Mouse (Mus musculus) small intestine, adult 2 months (tissue): ENCODE results near the gene Rrp8. TPM values are rescaled to one million over a fixed set of nuclear protein-coding genes. Genes with fewer than 3 reads are reported as not detected.
A peak's percentile ranks its signal among the peaks of the same experiment; 100 is the strongest.
"Not testable (repeated sequence)": the region's sequence is repeated elsewhere in the genome, so short reads cannot be mapped to it uniquely, and the experiment has no call there.

Source experiments
- H3K27ac ChIP-seq: fragments of 200-500 bp; 2 replicates; pipeline ENCODE4 v1.5.1; 2012; ENCODE audit warnings: low read depth, low read length, control low read depth, inconsistent platforms; ENCODE audit not compliant: insufficient read depth
- H3K27me3 ChIP-seq: fragments of 200-500 bp; 2 replicates; pipeline ENCODE4 v1.6.1; 2012; ENCODE audit warnings: mild to moderate bottlenecking, moderate library complexity, low read length, inconsistent platforms; ENCODE audit not compliant: control insufficient read depth, insufficient read depth
- H3K36me3 ChIP-seq: fragments of 200-500 bp; 2 replicates; pipeline ENCODE4 v1.6.1; 2012; ENCODE audit warnings: mild to moderate bottlenecking, low read length, control low read depth, inconsistent platforms; ENCODE audit not compliant: control insufficient read depth, insufficient read depth
- H3K4me1 ChIP-seq: fragments of 200-500 bp; 2 replicates; pipeline ENCODE4 v1.6.1; 2012; ENCODE audit warnings: low read length, inconsistent platforms, mixed read lengths; ENCODE audit not compliant: control insufficient read depth, insufficient read depth, insufficient read length
- H3K4me3 ChIP-seq: fragments of 200-500 bp; 2 replicates; pipeline ENCODE4 v1.5.1; 2012; ENCODE audit warnings: low read depth, mild to moderate bottlenecking, control low read depth, inconsistent platforms, low read length, moderate library complexity
- CTCF ChIP-seq: fragments of 200-500 bp; IDR thresholded peaks from 2 replicates; pipeline ENCODE4 v1.5.1; 2012; ENCODE audit warnings: low read depth, mild to moderate bottlenecking, control low read depth, inconsistent platforms, low read length, moderate library complexity, mixed read lengths; ENCODE audit not compliant: insufficient replicate concordance, insufficient read length; ENCODE audit errors: extremely low read depth
- POLR2A ChIP-seq: fragments of 200-500 bp; IDR thresholded peaks from 2 replicates; pipeline ENCODE4 v1.6.1; 2012; ENCODE audit warnings: low read depth, mild to moderate bottlenecking, control low read depth, inconsistent platforms, low read length, moderate library complexity
- WGBS: fragments of 180-500 bp; shearing (Covaris S2); methylation state at CpG from one replicate; pipeline ENCODE4 v1.1.7; 2018; 5-methylcytosine and 5-hydroxymethylcytosine counted together
- polyA plus RNA-seq: library from polyadenylated mRNA; depleted of rRNA; stranded (reverse); fragments of >200 nt; gene quantifications from 2 replicates; pipeline ENCODE4 v1.2.3, GENCODE M21; 2012

Rrp8 gene
- polyA plus RNA-seq, 1 experiment = 2.7 TPM

- Histone ChIP-seq H3K27ac (peak within 1 kb of the TSS; percentile 31), H3K4me3 (peak within 1 kb of the TSS; percentile 83), H3K4me1 (peaks cover 5% of the 10 kb centered on the region; the same call in 1 of the 2 replicates), H3K36me3 (peaks cover 30% of the 10 kb centered on the region), H3K27me3 (no peaks in the 10 kb centered on the region)
- WGBS = under 1% methylated on average over 67 of the region's 67 CpGs
- peak; percentile 43; the same call in 1 of the 2 replicates for TF ChIP-seq CTCF
- TF ChIP-seq POLR2A = peak; percentile 79
Measured at GRCm38 (mm10) chr7:105743926-105744590, 6.9 kb upstream of the Rrp8 start, which contains the start of gene Taf10. Taf10 (minus strand) TSS chr7:105744361.

GRCm38 (mm10) chr7:105743246-105743925 is 6.2 kb upstream of the Rrp8 start:
- not testable (repeated sequence) for H3K27me3 ChIP-seq, H3K27ac ChIP-seq, H3K4me1 ChIP-seq
- WGBS = 28% methylated on average over 20 of the region's 20 CpGs
- Histone ChIP-seq H3K36me3 (peaks cover 28% of the 10 kb centered on the region), H3K4me3 (peak overlapping the region; percentile 83)

- not testable (repeated sequence) for H3K4me1 ChIP-seq, H3K27me3 ChIP-seq, H3K4me3 ChIP-seq, H3K27ac ChIP-seq
- WGBS = 77% methylated on average over 7 of the region's 7 CpGs
- peaks cover 27% of the 10 kb centered on the region for H3K36me3 ChIP-seq
Measured at GRCm38 (mm10) chr7:105742539-105743215, 5.5 kb upstream of the Rrp8 start.

- 93% methylated on average over 9 of the region's 9 CpGs for WGBS
- Histone ChIP-seq H3K27ac (no peak overlapping the region), H3K27me3 (no peaks in the 10 kb centered on the region), H3K4me3 (no peak overlapping the region), H3K4me1 (peaks cover 5% of the 10 kb centered on the region; the same call in 1 of the 2 replicates), H3K36me3 (peaks cover 27% of the 10 kb centered on the region)
- TF ChIP-seq POLR2A (no peak), CTCF (no peak)
Measured at GRCm38 (mm10) chr7:105741978-105742377, 4.8 kb upstream of the Rrp8 start.

- TF ChIP-seq POLR2A (no peak), CTCF (no peak)
- Histone ChIP-seq H3K27me3 (no peaks in the 10 kb centered on the region), H3K27ac (no peak overlapping the region), H3K4me1 (peaks cover 5% of the 10 kb centered on the region; the same call in 1 of the 2 replicates), H3K36me3 (peaks cover 19% of the 10 kb centered on the region), H3K4me3 (no peak overlapping the region)
- 82% methylated on average over 6 of the region's 6 CpGs for WGBS
Measured at GRCm38 (mm10) chr7:105740851-105741250, 3.7 kb upstream of the Rrp8 start.

- Histone ChIP-seq H3K27me3 (no peaks in the 10 kb centered on the region), H3K36me3 (peaks cover 19% of the 10 kb centered on the region), H3K27ac (no peak overlapping the region), H3K4me1 (peaks cover 5% of the 10 kb centered on the region; the same call in 1 of the 2 replicates), H3K4me3 (no peak overlapping the region)
- 90% methylated on average over 13 of the region's 13 CpGs for WGBS
- no peak for TF ChIP-seq CTCF
- no peak for TF ChIP-seq POLR2A
Measured at GRCm38 (mm10) chr7:105740089-105740795, 3.1 kb upstream of the Rrp8 start.

- Histone ChIP-seq H3K4me3 (peak overlapping the region; percentile 33; the same call in 1 of the 2 replicates), H3K4me1 (peaks cover 5% of the 10 kb centered on the region; the same call in 1 of the 2 replicates), H3K36me3 (peaks cover 22% of the 10 kb centered on the region), H3K27ac (peak overlapping the region; percentile 92), H3K27me3 (no peaks in the 10 kb centered on the region)
- 52% methylated on average over 3 of the region's 3 CpGs for WGBS
- no peak for TF ChIP-seq CTCF
- no peak for TF ChIP-seq POLR2A
Measured at GRCm38 (mm10) chr7:105738948-105739347, 1.8 kb upstream of the Rrp8 start.
